Mouse (Mus musculus): ENCODE data around the gene Olfml2a. TPM values are rescaled to one million over a fixed set of nuclear protein-coding genes. Genes with fewer than 3 reads are reported as not detected.

Olfml2a gene
- polyA plus RNA-seq, 1 experiment from 2014 or later = 5.4 TPM

GRCm38 (mm10) chr2:38973223-38973622 is 41.4 kb downstream of the Olfml2a start:
- H3K27me3 ChIP-seq = no peaks in the 10 kb centered on the region
- no peaks in the 10 kb centered on the region for H3K36me3 ChIP-seq
- no peaks in the 10 kb centered on the region for H3K9me3 ChIP-seq
- no peaks in the 10 kb centered on the region for H3K4me1 ChIP-seq (replicated peaks)
- ATAC-seq (ENCODE audit: low FRiP score) = no peak
- H3K4me3 ChIP-seq = no peak overlapping the region
- WGBS = 38% methylated on average over 2 of the region's 2 CpGs
- H3K9ac ChIP-seq = no peak overlapping the region
- H3K27ac ChIP-seq = no peak overlapping the region
- H3K4me2 ChIP-seq = no peak overlapping the region

DNA sequence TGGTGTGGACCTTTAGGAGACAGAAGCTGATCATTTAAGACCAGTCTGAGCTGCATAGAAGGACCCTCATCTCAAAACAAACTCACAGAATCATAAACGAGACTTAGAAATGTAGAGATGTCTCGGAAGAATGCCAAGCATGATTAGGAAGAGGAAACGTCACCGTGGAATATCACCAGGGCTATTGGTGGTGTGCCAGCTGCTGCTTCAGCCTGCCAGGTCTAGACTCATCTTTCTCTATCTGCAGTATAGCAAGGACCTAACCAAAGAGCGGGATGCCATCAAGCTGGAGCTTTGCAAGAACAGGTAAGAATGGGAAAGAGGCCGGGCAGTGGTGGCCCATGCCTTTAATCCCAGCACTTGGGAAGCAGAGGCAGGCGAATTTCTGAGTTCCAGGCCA is 41.9 kb downstream of the Olfml2a start:
- no peaks in the 10 kb centered on the region for H3K27me3 ChIP-seq
- H3K9ac ChIP-seq = no peak overlapping the region
- no peaks in the 10 kb centered on the region for H3K9me3 ChIP-seq
- H3K36me3 ChIP-seq = no peaks in the 10 kb centered on the region
- H3K4me2 ChIP-seq = no peak overlapping the region
- no peak overlapping the region for H3K4me3 ChIP-seq
- ATAC-seq (ENCODE audit: low FRiP score) = no peak
- 86% methylated on average over 7 of the region's 7 CpGs for WGBS
- H3K4me1 ChIP-seq (replicated peaks) = no peaks in the 10 kb centered on the region
- H3K27ac ChIP-seq = no peak overlapping the region

- H3K9me3 ChIP-seq = no peaks in the 10 kb centered on the region
- no peaks in the 10 kb centered on the region for H3K36me3 ChIP-seq
- 60% methylated on average over 2 of the region's 2 CpGs for WGBS
- no peak for ATAC-seq (ENCODE audit: low FRiP score)
- no peaks in the 10 kb centered on the region for H3K27me3 ChIP-seq
- H3K27ac ChIP-seq = no peak overlapping the region
- H3K4me2 ChIP-seq = no peak overlapping the region
- H3K9ac ChIP-seq = no peak overlapping the region
- H3K4me3 ChIP-seq = no peak overlapping the region
- no peaks in the 10 kb centered on the region for H3K4me1 ChIP-seq (replicated peaks)
Observed at GRCm38 (mm10) chr2:38974171-38974570, 42.4 kb downstream of the Olfml2a start.

- ATAC-seq (ENCODE audit: low FRiP score) = no peak
- no peak overlapping the region for H3K9ac ChIP-seq
- H3K36me3 ChIP-seq = no peaks in the 10 kb centered on the region
- H3K9me3 ChIP-seq = no peaks in the 10 kb centered on the region
- H3K27ac ChIP-seq = no peak overlapping the region
- no peaks in the 10 kb centered on the region for H3K27me3 ChIP-seq
- no peak overlapping the region for H3K4me3 ChIP-seq
- H3K4me1 ChIP-seq (replicated peaks) = no peaks in the 10 kb centered on the region
- 82% methylated on average over 3 of the region's 3 CpGs for WGBS
- H3K4me2 ChIP-seq = no peak overlapping the region
Observed at GRCm38 (mm10) chr2:38975181-38975580, 43.4 kb downstream of the Olfml2a start.

- no peaks in the 10 kb centered on the region for H3K4me1 ChIP-seq (replicated peaks)
- WGBS = 83% methylated on average over 20 of the region's 21 CpGs
- no peak overlapping the region for H3K27ac ChIP-seq
- H3K9me3 ChIP-seq = no peaks in the 10 kb centered on the region
- H3K9ac ChIP-seq = no peak overlapping the region
- H3K27me3 ChIP-seq = no peaks in the 10 kb centered on the region
- no peak overlapping the region for H3K4me3 ChIP-seq
- no peaks in the 10 kb centered on the region for H3K36me3 ChIP-seq
- no peak overlapping the region for H3K4me2 ChIP-seq
- no peak for ATAC-seq (ENCODE audit: low FRiP score)
Observed at GRCm38 (mm10) chr2:38975941-38976805, 44.4 kb downstream of the Olfml2a start.

DNA sequence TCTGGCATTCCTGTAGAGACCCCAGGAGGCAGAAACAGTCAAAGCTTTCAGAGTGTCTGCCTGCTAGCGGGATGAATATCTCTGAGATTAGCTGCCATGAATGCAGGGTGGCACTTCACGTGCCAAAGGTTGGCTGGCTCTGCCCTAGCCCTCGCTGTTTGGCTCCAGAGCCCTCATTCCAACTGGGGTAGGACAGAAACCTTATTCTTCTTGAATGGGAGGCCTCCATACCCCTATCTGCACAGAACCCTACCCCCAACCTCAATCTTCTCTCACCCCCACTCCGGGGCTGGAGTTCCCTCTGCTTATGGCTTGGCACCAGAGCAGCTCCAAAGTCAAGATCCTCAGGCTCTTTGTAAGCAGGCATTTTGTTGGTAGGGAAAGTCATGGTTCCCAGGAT is 46.1 kb downstream of the Olfml2a start:
- Histone ChIP-seq H3K4me3 (no peak overlapping the region), H3K27me3 (no peaks in the 10 kb centered on the region), H3K27ac (no peak overlapping the region), H3K9ac (no peak overlapping the region), H3K9me3 (no peaks in the 10 kb centered on the region), H3K4me2 (no peak overlapping the region), H3K36me3 (no peaks in the 10 kb centered on the region), H3K4me1 (replicated peaks) (no peaks in the 10 kb centered on the region)
- no peak for ATAC-seq (ENCODE audit: low FRiP score)
- WGBS = 57% methylated on average over 4 of the region's 4 CpGs

- no peaks in the 10 kb centered on the region for H3K36me3 ChIP-seq
- no peaks in the 10 kb centered on the region for H3K27me3 ChIP-seq
- H3K27ac ChIP-seq = no peak overlapping the region
- no peak overlapping the region for H3K9ac ChIP-seq
- 97% methylated on average over 2 of the region's 2 CpGs for WGBS
- H3K4me3 ChIP-seq = no peak overlapping the region
- no peaks in the 10 kb centered on the region for H3K9me3 ChIP-seq
- no peaks in the 10 kb centered on the region for H3K4me1 ChIP-seq (replicated peaks)
- ATAC-seq (ENCODE audit: low FRiP score) = no peak
- no peak overlapping the region for H3K4me2 ChIP-seq
Observed at GRCm38 (mm10) chr2:38983456-38983855, 51.7 kb downstream of the Olfml2a start.

GRCm38 (mm10) chr2:38986580-38986979 is 54.8 kb downstream of the Olfml2a start:
- no peaks in the 10 kb centered on the region for H3K36me3 ChIP-seq
- no peak overlapping the region for H3K9ac ChIP-seq
- WGBS = 93% methylated on average over 3 of the region's 3 CpGs
- H3K9me3 ChIP-seq = no peaks in the 10 kb centered on the region
- no peaks in the 10 kb centered on the region for H3K27me3 ChIP-seq
- H3K4me1 ChIP-seq (replicated peaks) = no peaks in the 10 kb centered on the region
- ATAC-seq (ENCODE audit: low FRiP score) = no peak
- no peak overlapping the region for H3K27ac ChIP-seq
- H3K4me2 ChIP-seq = no peak overlapping the region
- H3K4me3 ChIP-seq = no peak overlapping the region

DNA sequence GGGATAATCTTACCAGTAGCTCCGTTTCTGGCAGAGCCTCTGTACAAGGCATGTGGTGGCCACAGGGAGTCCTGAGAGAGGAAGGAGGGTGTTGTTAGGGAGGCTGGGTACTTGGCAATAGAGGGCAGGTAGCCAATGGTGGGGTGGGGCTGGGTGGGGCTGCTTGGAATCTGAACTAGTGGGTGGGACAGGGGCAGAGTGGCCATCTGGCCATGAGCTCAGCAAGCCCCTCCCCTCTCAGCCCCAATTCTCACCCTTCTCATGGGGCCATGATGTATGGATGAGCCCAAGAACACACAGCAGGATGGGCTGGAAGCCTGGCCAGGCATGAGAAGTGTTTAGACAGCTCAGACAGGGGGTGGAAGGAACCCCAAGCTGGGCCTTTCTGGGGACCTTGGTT is 55.6 kb downstream of the Olfml2a start:
- Histone ChIP-seq H3K9ac (no peak overlapping the region), H3K27me3 (no peaks in the 10 kb centered on the region), H3K4me3 (no peak overlapping the region), H3K9me3 (no peaks in the 10 kb centered on the region), H3K36me3 (no peaks in the 10 kb centered on the region), H3K4me1 (replicated peaks) (0 out of 2 replicates have a peak, but pooled peaks cover under 1% of the 10 kb centered on the region), H3K4me2 (no peak overlapping the region), H3K27ac (no peak overlapping the region)
- WGBS = 66% methylated on average over 1 of the region's 1 CpGs
- no peak for ATAC-seq (ENCODE audit: low FRiP score)

DNA sequence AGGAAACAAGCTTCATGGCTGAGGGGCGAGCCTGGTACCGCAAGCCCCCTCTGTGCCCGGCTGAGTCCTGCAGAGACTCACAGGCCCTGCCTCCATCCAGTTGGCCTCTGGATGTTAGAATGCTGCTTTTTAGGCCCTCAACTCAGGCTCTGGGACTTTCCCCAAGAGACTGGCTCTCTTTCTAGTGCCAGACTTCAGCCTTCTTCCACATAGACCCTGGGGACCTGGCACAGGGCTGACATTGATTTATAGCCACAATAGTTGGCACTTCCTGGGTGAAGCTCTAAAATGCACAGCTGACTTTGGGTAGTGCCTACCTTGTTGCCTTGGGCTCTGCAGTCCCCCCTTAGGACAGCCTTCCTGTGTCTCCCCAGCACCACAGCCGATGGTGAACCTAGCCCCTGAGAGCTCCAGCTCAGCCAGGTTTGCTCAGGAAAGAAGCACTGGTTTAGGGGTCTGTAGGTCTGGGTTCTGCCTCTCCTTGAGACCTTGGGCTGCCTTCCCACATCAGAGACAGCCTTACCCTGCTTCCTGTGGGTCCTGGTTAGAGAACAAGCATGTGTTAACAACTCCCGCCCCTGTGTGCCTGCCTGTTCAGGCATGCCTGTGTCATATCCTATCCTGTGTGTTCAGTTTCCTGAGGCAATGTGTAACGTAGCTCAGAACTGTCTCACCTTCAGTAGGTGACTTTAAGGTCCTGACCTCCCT is 56.2 kb downstream of the Olfml2a start:
- peaks cover 6% of the 10 kb centered on the region; the same call in 1 of the 2 replicates for H3K4me1 ChIP-seq (replicated peaks)
- no peak overlapping the region for H3K9ac ChIP-seq
- no peak for ATAC-seq (ENCODE audit: low FRiP score)
- no peaks in the 10 kb centered on the region for H3K9me3 ChIP-seq
- H3K27me3 ChIP-seq = no peaks in the 10 kb centered on the region
- 80% methylated on average over 6 of the region's 6 CpGs for WGBS
- H3K36me3 ChIP-seq = no peaks in the 10 kb centered on the region
- H3K4me3 ChIP-seq = no peak overlapping the region
- H3K27ac ChIP-seq = no peak overlapping the region
- no peak overlapping the region for H3K4me2 ChIP-seq

- 91% methylated on average over 2 of the region's 2 CpGs for WGBS
- peaks cover 6% of the 10 kb centered on the region; the same call in 1 of the 2 replicates for H3K4me1 ChIP-seq (replicated peaks)
- H3K4me3 ChIP-seq = no peak overlapping the region
- no peaks in the 10 kb centered on the region for H3K9me3 ChIP-seq
- no peaks in the 10 kb centered on the region for H3K36me3 ChIP-seq
- no peaks in the 10 kb centered on the region for H3K27me3 ChIP-seq
- no peak for ATAC-seq (ENCODE audit: low FRiP score)
- H3K9ac ChIP-seq = no peak overlapping the region
- no peak overlapping the region for H3K27ac ChIP-seq
- no peak overlapping the region for H3K4me2 ChIP-seq
Observed at GRCm38 (mm10) chr2:38988929-38989328, 57.2 kb downstream of the Olfml2a start.

DNA sequence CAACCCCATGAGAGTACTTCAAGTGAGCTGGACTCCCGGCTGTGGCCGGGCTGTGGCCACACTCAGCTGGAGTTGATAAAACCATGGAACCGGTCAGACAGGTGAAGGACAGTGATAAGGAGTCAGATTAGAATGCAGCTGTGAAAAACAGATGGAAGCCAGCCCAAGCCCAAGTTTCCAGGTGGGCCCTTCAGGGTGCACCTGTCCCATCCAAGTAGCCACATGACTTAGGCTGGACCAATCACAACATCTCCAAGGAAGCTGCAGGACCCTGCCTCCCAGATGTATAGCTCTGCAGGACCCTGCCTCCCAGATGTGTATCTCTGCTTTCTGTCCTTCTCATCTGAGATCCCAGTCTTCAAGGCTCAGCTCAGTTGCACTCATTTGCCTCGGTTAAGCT is 60.2 kb downstream of the Olfml2a start:
- Histone ChIP-seq H3K9me3 (no peaks in the 10 kb centered on the region), H3K9ac (no peak overlapping the region), H3K4me3 (no peak overlapping the region), H3K36me3 (no peaks in the 10 kb centered on the region), H3K27ac (no peak overlapping the region), H3K27me3 (peaks cover 4% of the 10 kb centered on the region; the same call in 1 of the 2 replicates), H3K4me1 (replicated peaks) (peaks cover 6% of the 10 kb centered on the region; the same call in 1 of the 2 replicates), H3K4me2 (no peak overlapping the region)
- 80% methylated on average over 4 of the region's 4 CpGs for whole genome bisulfite sequencing
- ATAC-seq (ENCODE audit: low FRiP score) = no peak
